Mouse (Mus musculus): ENCODE measurements at regions not wholly inside any gene's neighbourhood (a gene's known extent, or its start where the extent isn't known, plus 50 kb on each side); places are given as distances from the start of the nearest gene placed in this dataset.

DNA sequence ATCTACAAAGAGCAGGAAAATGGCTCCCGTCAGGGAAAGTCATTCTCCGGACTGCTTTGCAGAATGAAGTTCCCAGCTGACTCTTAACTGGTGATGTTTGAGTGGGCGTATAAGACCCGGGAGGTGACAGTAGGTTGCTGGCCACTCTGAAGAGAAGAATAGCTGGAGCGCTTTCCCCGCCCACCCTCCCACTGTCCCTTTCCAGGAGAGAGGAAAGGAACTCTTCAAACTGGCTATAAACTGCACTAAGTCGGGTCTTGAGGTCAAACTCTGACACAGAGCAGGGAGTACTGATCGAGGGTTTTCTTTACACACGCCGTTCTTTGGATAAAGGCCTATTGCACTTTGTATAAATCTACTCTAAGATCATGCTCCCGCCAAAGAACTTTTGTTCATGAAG lies 83.4 kb upstream of the Tenm3 start:
- no peak overlapping the region for H3K4me3 ChIP-seq (ENCODE audit: low read depth, low read length)
- DNase-seq (ENCODE audit: low spot score) (no peak), ATAC-seq (ENCODE audit: low FRiP score) (no peak)
- H3K27ac ChIP-seq (ENCODE audit: low read depth, low read length), result no peak overlapping the region
- H3K4me2 ChIP-seq (ENCODE audit: low read depth, low read length, poor library complexity, severe bottlenecking), result no peak overlapping the region
- H3K27me3 ChIP-seq (ENCODE audit: insufficient read depth, low read length), result no peaks in the 10 kb centered on the region
- H3K9me3 ChIP-seq (ENCODE audit: low read length), result no peaks in the 10 kb centered on the region
- no peaks in the 10 kb centered on the region for H3K4me1 ChIP-seq (ENCODE audit: insufficient read depth, low read length)
- no peak for TF ChIP-seq CTCF (IDR thresholded peaks at IDR 0.05)
- no peaks in the 10 kb centered on the region for H3K36me3 ChIP-seq (ENCODE audit: insufficient read depth, low read length)
- WGBS, result 81% methylated on average over 11 of the region's 11 CpGs
- no peak overlapping the region for H3K9ac ChIP-seq (replicated peaks; ENCODE audit: low read length, poor library complexity, severe bottlenecking)

DNA sequence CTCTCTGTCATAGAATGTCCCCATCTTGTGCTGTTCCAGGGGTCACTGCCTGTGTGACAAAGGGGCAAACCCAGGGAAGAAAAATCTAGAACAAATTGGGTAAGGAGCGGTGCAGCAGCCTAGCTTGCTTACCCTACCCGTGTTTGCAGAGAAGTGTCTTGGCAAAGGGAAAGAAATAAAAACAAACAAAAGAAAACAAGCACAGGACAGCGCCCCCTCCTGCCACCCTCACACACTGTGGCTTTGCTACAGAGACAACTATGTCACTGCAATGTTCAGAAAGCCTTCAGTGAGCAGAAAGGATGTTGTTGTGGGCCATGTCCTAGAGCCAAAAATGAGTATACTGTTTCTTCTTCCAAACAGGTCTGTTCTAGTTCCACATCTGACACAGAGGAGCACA lies 71.5 kb upstream of the Tenm3 start:
- H3K36me3 ChIP-seq (ENCODE audit: insufficient read depth, low read length), result no peaks in the 10 kb centered on the region
- TF ChIP-seq CTCF (IDR thresholded peaks at IDR 0.05), result 0 out of 2 replicates have a peak, but pooled peaks have one; percentile 6
- H3K27me3 ChIP-seq (ENCODE audit: insufficient read depth, low read length), result no peaks in the 10 kb centered on the region
- DNase-seq (ENCODE audit: low spot score), result no peak
- no peaks in the 10 kb centered on the region for H3K4me1 ChIP-seq (ENCODE audit: insufficient read depth, low read length)
- no peak overlapping the region for H3K4me3 ChIP-seq (ENCODE audit: low read depth, low read length)
- no peak overlapping the region for H3K9ac ChIP-seq (replicated peaks; ENCODE audit: low read length, poor library complexity, severe bottlenecking)
- no peak overlapping the region for H3K27ac ChIP-seq (ENCODE audit: low read depth, low read length)
- no peak for ATAC-seq (ENCODE audit: low FRiP score)
- 67% methylated on average over 3 of the region's 3 CpGs for WGBS
- no peaks in the 10 kb centered on the region for H3K9me3 ChIP-seq (ENCODE audit: low read length)
- no peak overlapping the region for H3K4me2 ChIP-seq (ENCODE audit: low read depth, low read length, poor library complexity, severe bottlenecking)

DNA sequence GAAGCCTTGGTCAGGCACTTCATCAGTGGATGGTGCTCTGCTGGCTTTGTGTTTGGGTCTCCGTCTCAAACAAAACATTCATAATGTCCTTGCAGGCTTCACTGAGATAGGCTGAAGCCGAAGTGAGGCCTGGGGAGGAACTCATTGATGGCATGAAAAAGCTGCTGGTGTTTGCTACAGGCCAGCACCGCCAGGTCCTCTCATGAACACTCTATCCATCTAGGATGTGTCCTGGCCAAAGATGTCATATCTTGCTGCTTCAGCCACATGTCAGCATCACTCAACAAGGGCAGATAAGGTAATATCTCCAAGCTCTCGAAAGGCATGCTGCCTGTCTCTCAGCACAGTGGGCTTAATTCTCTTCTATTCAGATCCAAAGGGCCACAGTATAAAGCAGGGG lies 69.1 kb upstream of the Tenm3 start:
- WGBS, result 80% methylated on average over 4 of the region's 4 CpGs
- no peak overlapping the region for H3K9ac ChIP-seq (replicated peaks; ENCODE audit: low read length, poor library complexity, severe bottlenecking)

DNA sequence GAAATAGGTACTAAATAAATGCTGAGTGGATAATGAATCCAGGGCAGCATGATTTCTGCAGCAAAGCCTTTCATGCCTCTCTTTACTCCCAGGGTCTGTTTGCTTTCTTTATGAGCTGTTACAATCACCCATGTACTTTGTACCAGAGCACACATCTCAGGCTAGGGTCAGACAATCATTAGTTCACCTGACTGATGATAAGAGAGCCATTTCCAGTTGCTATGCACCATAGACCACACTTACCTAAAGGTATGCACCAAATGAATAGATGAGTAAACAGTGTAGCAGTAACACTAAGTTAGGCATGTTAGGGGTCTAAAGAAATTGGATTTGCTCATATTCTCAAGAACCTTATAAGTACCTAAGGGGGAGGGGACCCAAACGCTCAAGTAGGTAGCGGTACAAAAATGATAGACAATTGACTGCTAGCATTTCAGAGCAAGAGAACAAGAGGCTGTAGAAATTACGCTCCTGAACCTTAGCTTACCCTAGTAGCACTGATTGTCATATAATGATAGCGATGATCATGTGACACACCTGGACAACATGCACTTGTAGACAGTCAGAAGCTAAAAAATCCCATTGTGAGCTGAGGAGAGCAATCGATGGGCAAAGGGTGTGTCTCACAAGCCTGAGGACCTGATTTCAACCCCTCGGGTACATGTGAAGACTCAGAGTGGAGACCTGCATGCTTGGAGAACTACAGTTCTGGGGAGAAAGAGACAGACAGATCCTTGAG lies 58.1 kb upstream of the Tenm3 start:
- DNase-seq (ENCODE audit: low spot score) (no peak), ATAC-seq (ENCODE audit: low FRiP score) (no peak)
- no peaks in the 10 kb centered on the region for H3K4me1 ChIP-seq (ENCODE audit: insufficient read depth, low read length)
- no peak for TF ChIP-seq CTCF (IDR thresholded peaks at IDR 0.05)
- no peak overlapping the region for H3K27ac ChIP-seq (ENCODE audit: low read depth, low read length)
- H3K9me3 ChIP-seq (ENCODE audit: low read length), result no peaks in the 10 kb centered on the region
- no peak overlapping the region for H3K4me2 ChIP-seq (ENCODE audit: low read depth, low read length, poor library complexity, severe bottlenecking)
- H3K27me3 ChIP-seq (ENCODE audit: insufficient read depth, low read length), result no peaks in the 10 kb centered on the region
- H3K36me3 ChIP-seq (ENCODE audit: insufficient read depth, low read length), result no peaks in the 10 kb centered on the region
- no peak overlapping the region for H3K9ac ChIP-seq (replicated peaks; ENCODE audit: low read length, poor library complexity, severe bottlenecking)
- WGBS, result 93% methylated on average over 6 of the region's 6 CpGs
- no peak overlapping the region for H3K4me3 ChIP-seq (ENCODE audit: low read depth, low read length)

More for the DNA sequence above, 69.1 kb upstream of the Tenm3 start:
- H3K27ac ChIP-seq (ENCODE audit: low read depth, low read length), result no peak overlapping the region
- H3K4me1 ChIP-seq (ENCODE audit: insufficient read depth, low read length), result no peaks in the 10 kb centered on the region
- H3K4me2 ChIP-seq (ENCODE audit: low read depth, low read length, poor library complexity, severe bottlenecking), result no peak overlapping the region
- TF ChIP-seq CTCF (IDR thresholded peaks at IDR 0.05), result no peak
- DNase-seq (ENCODE audit: low spot score) (no peak), ATAC-seq (ENCODE audit: low FRiP score) (no peak)
- H3K4me3 ChIP-seq (ENCODE audit: low read depth, low read length), result no peak overlapping the region
- no peaks in the 10 kb centered on the region for H3K9me3 ChIP-seq (ENCODE audit: low read length)
- no peaks in the 10 kb centered on the region for H3K36me3 ChIP-seq (ENCODE audit: insufficient read depth, low read length)
- H3K27me3 ChIP-seq (ENCODE audit: insufficient read depth, low read length), result no peaks in the 10 kb centered on the region

DNA sequence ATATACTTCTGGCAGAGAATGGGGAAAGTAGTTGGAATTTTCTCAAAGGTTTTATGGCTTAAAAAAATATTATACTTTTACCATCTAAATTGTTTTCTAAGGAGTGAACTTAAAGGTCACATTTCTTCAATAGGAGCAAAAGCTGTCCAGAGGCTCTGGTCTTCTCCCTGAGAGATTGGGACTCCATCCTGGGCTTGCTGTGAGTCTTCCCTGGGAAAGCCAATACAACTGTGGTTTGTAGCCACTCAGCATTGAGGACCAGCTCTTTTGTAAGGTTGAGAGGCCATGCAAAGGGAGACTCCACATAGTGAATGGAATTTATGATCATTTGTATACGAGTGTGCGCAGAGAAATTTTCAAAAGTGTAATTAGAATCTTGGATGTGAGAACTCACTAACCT lies 52.9 kb upstream of the Tenm3 start:
- no peak overlapping the region for H3K4me3 ChIP-seq (ENCODE audit: low read depth, low read length)
- H3K9me3 ChIP-seq (ENCODE audit: low read length), result no peaks in the 10 kb centered on the region
- TF ChIP-seq CTCF (IDR thresholded peaks at IDR 0.05), result no peak
- H3K27ac ChIP-seq (ENCODE audit: low read depth, low read length), result no peak overlapping the region
- ATAC-seq (ENCODE audit: low FRiP score) (no peak), DNase-seq (ENCODE audit: low spot score) (no peak)
- WGBS, result 52% methylated on average over 2 of the region's 2 CpGs
- no peak overlapping the region for H3K4me2 ChIP-seq (ENCODE audit: low read depth, low read length, poor library complexity, severe bottlenecking)
- H3K9ac ChIP-seq (replicated peaks; ENCODE audit: low read length, poor library complexity, severe bottlenecking), result no peak overlapping the region
- H3K27me3 ChIP-seq (ENCODE audit: insufficient read depth, low read length), result no peaks in the 10 kb centered on the region
- no peaks in the 10 kb centered on the region for H3K36me3 ChIP-seq (ENCODE audit: insufficient read depth, low read length)
- no peaks in the 10 kb centered on the region for H3K4me1 ChIP-seq (ENCODE audit: insufficient read depth, low read length)

DNA sequence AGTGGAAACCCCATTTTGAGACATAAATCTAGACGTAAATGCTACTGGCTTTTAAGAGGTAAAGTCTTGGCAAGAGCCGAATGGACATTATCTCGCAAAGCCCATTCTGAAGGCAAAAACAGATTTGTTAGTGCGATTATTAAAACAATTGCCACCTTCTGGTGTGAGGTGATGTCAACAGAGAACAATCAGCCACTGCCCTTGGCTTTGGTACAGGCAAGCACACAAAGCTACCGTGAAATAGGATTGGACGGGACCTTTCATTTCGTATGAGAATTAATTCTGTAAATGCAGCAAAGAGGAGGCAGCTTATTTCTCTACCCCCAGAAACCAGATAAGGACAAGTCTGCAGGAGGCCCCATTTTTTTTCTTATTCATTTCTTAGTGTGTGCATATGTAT lies 52.5 kb upstream of the Tenm3 start:
- WGBS, result 29% methylated on average over 7 of the region's 7 CpGs
- no peaks in the 10 kb centered on the region for H3K9me3 ChIP-seq (ENCODE audit: low read length)
- no peak for TF ChIP-seq CTCF (IDR thresholded peaks at IDR 0.05)
- no peak overlapping the region for H3K4me2 ChIP-seq (ENCODE audit: low read depth, low read length, poor library complexity, severe bottlenecking)
- DNase-seq (ENCODE audit: low spot score) (peak; percentile 21), ATAC-seq (ENCODE audit: low FRiP score) (no peak)
- no peaks in the 10 kb centered on the region for H3K4me1 ChIP-seq (ENCODE audit: insufficient read depth, low read length)
- no peaks in the 10 kb centered on the region for H3K36me3 ChIP-seq (ENCODE audit: insufficient read depth, low read length)
- H3K27ac ChIP-seq (ENCODE audit: low read depth, low read length), result no peak overlapping the region
- no peaks in the 10 kb centered on the region for H3K27me3 ChIP-seq (ENCODE audit: insufficient read depth, low read length)
- no peak overlapping the region for H3K4me3 ChIP-seq (ENCODE audit: low read depth, low read length)
- H3K9ac ChIP-seq (replicated peaks; ENCODE audit: low read length, poor library complexity, severe bottlenecking), result no peak overlapping the region
